Mouse (Mus musculus) Muller cell, postnatal 12 days (primary cell): ENCODE measurements at regions not wholly inside any gene's neighbourhood (a gene's known extent, or its start where the extent isn't known, plus 50 kb on each side); places are given as distances from the start of the nearest gene placed in this dataset.

Experiments
- DNase-seq: peaks from one replicate; pipeline ENCODE4 v3.0.0-alpha.2; 2015; ENCODE audit errors: inconsistent ontology term

DNA sequence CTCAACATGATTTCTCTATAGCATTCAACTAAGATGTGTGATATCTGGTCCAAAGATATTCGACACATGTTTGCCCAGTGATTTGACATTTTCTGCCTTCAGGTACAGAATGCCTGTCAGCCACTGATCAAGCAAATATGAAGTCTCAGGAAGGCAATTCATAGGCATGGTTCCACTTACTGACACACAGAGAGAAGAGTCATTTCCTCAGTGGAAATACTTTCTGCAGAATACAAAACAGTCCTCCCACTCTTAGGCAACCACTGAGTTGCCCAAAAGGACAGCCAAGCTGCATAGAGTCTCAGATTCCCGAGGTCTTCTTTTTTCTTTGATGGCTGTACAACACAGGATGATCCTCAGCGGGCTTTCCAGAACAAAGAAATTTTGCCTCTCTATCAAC is 110.9 kb downstream of the Ndufa4 start:
- DNase-seq = no peak

DNA sequence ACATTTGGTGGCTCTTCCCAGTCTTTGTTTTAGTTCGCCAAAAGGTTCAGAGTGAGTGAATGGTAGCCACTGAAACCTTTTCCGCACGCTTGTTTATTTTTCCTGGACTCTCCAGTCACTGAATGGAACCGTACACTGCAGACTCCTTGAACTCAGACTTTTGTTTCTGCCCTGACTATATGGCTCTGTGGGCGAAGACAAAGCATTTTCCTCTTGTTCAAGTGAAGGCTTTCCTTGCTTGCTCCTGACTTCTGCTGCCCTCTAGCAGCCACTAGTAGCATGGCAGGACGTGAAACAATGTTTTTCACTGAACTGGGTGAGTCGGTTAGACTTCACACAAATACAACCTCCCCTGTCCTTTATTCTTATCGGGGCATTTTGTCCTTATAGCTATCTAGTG is 113.9 kb downstream of the Ndufa4 start:
- DNase-seq = peak; percentile 22

GRCm38 (mm10) chr6:11792186-11792585 is 115.1 kb downstream of the Ndufa4 start:
- DNase-seq = no peak

DNA sequence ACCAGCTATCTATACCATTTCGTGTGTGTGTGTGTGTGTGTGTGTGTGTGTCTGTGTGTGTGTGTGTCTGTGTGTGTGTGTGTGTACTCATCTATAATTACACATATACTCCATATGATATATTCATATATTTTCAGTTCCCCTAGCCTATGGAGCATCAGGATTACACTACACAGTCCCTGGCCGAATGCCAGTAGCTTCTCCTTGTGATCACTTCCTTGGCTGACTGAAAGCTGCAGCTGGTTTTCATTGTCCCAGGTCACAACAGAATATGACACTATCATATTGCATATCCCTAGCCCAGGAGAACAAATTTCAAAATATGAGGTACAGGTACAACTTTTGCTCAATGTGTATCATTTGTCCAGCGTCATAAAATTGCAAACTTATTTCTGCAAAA is 116.2 kb downstream of the Ndufa4 start:
- no peak for DNase-seq

DNA sequence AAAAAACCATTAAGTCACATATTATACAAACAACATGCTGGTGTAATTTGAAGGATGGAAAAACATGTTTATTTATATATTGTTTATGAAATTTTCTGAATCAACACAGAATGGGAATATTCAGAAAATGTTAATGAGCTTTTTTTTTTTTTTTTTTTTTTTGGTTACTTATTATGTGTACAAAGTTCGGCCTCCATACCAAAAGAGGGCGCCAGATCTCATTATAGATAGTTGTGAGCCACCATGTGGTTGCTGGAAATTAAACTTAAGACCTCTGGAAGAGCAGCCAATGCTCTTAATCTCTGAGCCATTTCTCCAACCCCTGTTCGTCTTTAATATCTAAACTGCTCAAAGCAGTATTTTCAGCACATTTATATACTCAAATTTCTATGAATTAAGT is 133.3 kb downstream of the Ndufa4 start:
- DNase-seq = no peak

- no peak for DNase-seq
Observed at GRCm38 (mm10) chr6:11762912-11763311, 144.4 kb downstream of the Ndufa4 start.

DNA sequence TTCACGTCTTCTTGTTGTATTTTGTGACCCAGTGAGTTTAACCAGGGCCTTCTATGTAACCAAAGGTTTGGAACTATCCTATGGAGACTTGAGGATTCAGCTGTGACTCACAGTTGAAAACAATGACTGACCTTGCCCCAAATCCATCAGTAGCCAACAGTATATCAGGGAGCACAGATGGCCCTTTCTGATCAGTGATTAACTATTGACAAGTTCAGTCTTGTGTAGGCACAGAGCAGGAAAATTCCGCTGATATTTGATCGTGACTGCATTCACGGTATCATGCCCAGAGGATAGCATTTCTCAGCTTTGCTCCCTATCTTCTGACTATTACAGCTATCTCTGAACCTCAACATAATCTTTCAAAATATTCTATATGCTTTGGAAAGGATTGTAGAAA is 169.6 kb downstream of the Ndufa4 start:
- no peak for DNase-seq

DNA sequence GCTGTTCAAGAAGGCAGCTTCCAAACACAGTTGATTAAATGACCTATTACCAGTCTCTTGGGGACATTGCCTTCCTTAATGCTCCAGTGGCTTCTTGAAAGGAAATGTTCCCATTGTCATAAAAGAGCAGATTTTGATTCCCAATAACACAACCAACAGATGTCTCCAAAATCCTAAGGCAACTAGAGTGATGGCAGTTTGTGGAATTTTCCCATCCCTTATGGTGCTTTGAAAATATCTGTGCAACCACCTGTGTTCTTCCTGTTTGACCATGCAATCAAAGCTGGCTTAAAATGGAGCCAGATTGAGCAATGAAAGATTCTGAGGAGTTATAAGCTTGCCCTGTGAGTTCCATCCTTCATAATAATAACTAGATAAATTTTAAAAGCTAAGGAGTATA is 176.2 kb downstream of the Ndufa4 start:
- DNase-seq = no peak

- no peak for DNase-seq
Observed at GRCm38 (mm10) chr6:11730667-11731066, 176.6 kb downstream of the Ndufa4 start.

GRCm38 (mm10) chr6:11727806-11728205 is 179.5 kb downstream of the Ndufa4 start:
- no peak for DNase-seq

GRCm38 (mm10) chr6:11727370-11727769 is 179.9 kb downstream of the Ndufa4 start:
- no peak for DNase-seq

- DNase-seq = no peak
Observed at GRCm38 (mm10) chr6:11723519-11723918, 183.8 kb downstream of the Ndufa4 start.

- no peak for DNase-seq
Observed at GRCm38 (mm10) chr6:11720274-11720673, 187.0 kb downstream of the Ndufa4 start.

GRCm38 (mm10) chr6:11710581-11710980 is 196.7 kb downstream of the Ndufa4 start:
- DNase-seq = no peak

DNA sequence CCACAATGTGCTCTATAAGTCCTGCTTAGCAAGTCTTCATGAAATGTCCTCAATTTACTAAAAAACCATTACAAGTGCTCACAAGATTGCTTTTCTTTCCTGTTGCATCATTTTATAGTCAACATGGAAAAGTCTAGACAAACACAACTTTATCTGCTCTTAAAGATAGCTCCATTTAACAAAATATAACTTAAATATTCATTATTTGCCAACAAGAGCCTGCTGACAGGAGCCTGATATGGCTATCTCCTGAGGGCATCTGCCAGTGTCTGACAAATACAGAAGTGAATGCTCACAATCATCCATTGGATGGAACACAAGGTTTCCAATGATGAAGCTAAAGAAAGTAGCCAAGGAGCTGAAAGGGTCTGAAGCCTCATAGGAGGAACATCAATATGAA is 197.8 kb downstream of the Ndufa4 start:
- no peak for DNase-seq
